Mouse (Mus musculus) limb, embryonic 14.5 days (tissue): Measurements from ENCODE around the gene Mycbpap. TPM values are rescaled to one million over a fixed set of nuclear protein-coding genes. Genes with fewer than 3 reads are reported as not detected.

ENCODE experiments used
- ATAC-seq: fragments of 200-750 bp; cut with Nextera tagmentation; 2 replicates; pipeline ENCODE4 v1.8.0; 2017; ENCODE audit warnings: low read depth, moderate number of reproducible peaks, moderate TSS enrichment; ENCODE audit not compliant: low FRiP score
- DNase-seq: peaks from one replicate; pipeline ENCODE4 v3.0.0-alpha.2; 2015; ENCODE audit warnings: low spot score
- H3K27ac ChIP-seq: fragments of 300-500 bp; sonication (generic); replicated peaks from 2 replicates; pipeline ENCODE4 v1.5.1; 2014; ENCODE audit warnings: low read depth, mild to moderate bottlenecking, low read length, moderate library complexity, mixed read lengths
- H3K27me3 ChIP-seq: fragments of 300-500 bp; sonication (generic); 2 replicates; pipeline ENCODE4 v1.6.1; 2014; ENCODE audit warnings: low read length, mixed read lengths; ENCODE audit not compliant: control insufficient read depth, insufficient read depth
- H3K36me3 ChIP-seq: fragments of 300-500 bp; sonication (generic); 2 replicates; pipeline ENCODE4 v1.6.1; 2014; ENCODE audit warnings: mild to moderate bottlenecking, low read length, moderate library complexity, mixed read lengths; ENCODE audit not compliant: control insufficient read depth, insufficient read depth
- H3K4me1 ChIP-seq: fragments of 300-500 bp; sonication (generic); 2 replicates; pipeline ENCODE4 v1.6.1; 2014; ENCODE audit warnings: antibody characterized with exemption, low read length, mixed read lengths; ENCODE audit not compliant: control insufficient read depth, insufficient read depth
- H3K4me2 ChIP-seq: fragments of 300-500 bp; sonication (generic); replicated peaks from 2 replicates; pipeline ENCODE4 v1.6.1; 2014; ENCODE audit warnings: low read depth, mild to moderate bottlenecking, low read length, moderate library complexity; ENCODE audit not compliant: severe bottlenecking
- H3K4me3 ChIP-seq: fragments of 300-500 bp; sonication (generic); replicated peaks from 2 replicates; pipeline ENCODE4 v1.5.1; 2014; ENCODE audit warnings: low read length
- H3K9ac ChIP-seq: fragments of 300-500 bp; sonication (generic); 2 replicates; pipeline ENCODE4 v1.6.1; 2014; ENCODE audit warnings: mild to moderate bottlenecking, low read depth, low read length, moderate library complexity; ENCODE audit not compliant: severe bottlenecking
- H3K9me3 ChIP-seq: fragments of 300-500 bp; sonication (generic); 2 replicates; pipeline ENCODE4 v1.6.1; 2016; ENCODE audit warnings: low read length; ENCODE audit not compliant: control insufficient read depth
- POLR2A ChIP-seq: fragments of 200-500 bp; IDR thresholded peaks from 2 replicates; pipeline ENCODE4 v1.8.0; 2012; ENCODE audit warnings: inconsistent platforms, mild to moderate bottlenecking, moderate library complexity, borderline replicate concordance; ENCODE audit not compliant: insufficient read depth, insufficient read length; ENCODE audit errors: extremely low read depth
- whole genome bisulfite sequencing: fragments of 180-500 bp; shearing (Covaris S2); extraction: QIAGEN DNeasy Blood & Tissue Kit; methylation state at CpG from one replicate; pipeline ENCODE4 v1.1.7; 2014; 5-methylcytosine and 5-hydroxymethylcytosine counted together
- polyA plus RNA-seq, 2 experiments: library from polyadenylated mRNA; depleted of rRNA in 1 of 2; stranded (reverse) in 1 of 2; unstranded in 1 of 2; fragments of >200 nt; fragmentation: Nextera tagmentation in 1 of 2; extraction: Ambion mirVana in 1 of 2; gene quantifications; 2 replicates each; pipeline versions ENCODE4 v1.2.1 to v1.2.3; 2012 to 2014

Mycbpap gene
- polyA plus RNA-seq, 2 experiments: 1.2 to 2.6 TPM

- H3K27me3 ChIP-seq: no peaks in the 10 kb centered on the region
- H3K4me2 ChIP-seq: no peak overlapping the region
- TF ChIP-seq POLR2A: no peak
- no peak overlapping the region for H3K9ac ChIP-seq
- peaks cover 8% of the 10 kb centered on the region; the same call in 1 of the 2 replicates for H3K9me3 ChIP-seq
- H3K27ac ChIP-seq: no peak overlapping the region
- DNase-seq (no peak), ATAC-seq (no peak)
- WGBS: 92% methylated on average over 10 of the region's 10 CpGs
- no peaks in the 10 kb centered on the region for H3K36me3 ChIP-seq
- H3K4me1 ChIP-seq: peaks cover 2% of the 10 kb centered on the region; the same call in 1 of the 2 replicates
- H3K4me3 ChIP-seq: no peak overlapping the region
These were observed 12.6 kb downstream of the Mycbpap start for GRCm38 (mm10) chr11:94508976-94509375.

GRCm38 (mm10) chr11:94501482-94501881 lies 20.1 kb downstream of the Mycbpap start:
- Histone ChIP-seq H3K27ac (no peak overlapping the region), H3K27me3 (no peaks in the 10 kb centered on the region), H3K4me1 (peaks cover 31% of the 10 kb centered on the region), H3K36me3 (no peaks in the 10 kb centered on the region), H3K9ac (no peak overlapping the region), H3K4me2 (no peak overlapping the region), H3K9me3 (no peaks in the 10 kb centered on the region), H3K4me3 (no peak overlapping the region)
- ATAC-seq (no peak), DNase-seq (no peak)
- WGBS: 68% methylated on average over 8 of the region's 8 CpGs
- TF ChIP-seq POLR2A: no peak

GRCm38 (mm10) chr11:94500362-94500761 lies 21.2 kb downstream of the Mycbpap start:
- no peak overlapping the region for H3K9ac ChIP-seq

GRCm38 (mm10) chr11:94499661-94500152 lies 21.8 kb downstream of the Mycbpap start, which contains the start of gene Epn3:
Gene Epn3, minus strand, starts transcription at chr11:94499974.
- H3K4me3 ChIP-seq: peak within 1 kb of the TSS; percentile 39
- peak; percentile 30 for DNase-seq
- no peaks in the 10 kb centered on the region for H3K36me3 ChIP-seq
- H3K4me2 ChIP-seq: peak within 1 kb of the TSS; percentile 79
- H3K9me3 ChIP-seq: no peaks in the 10 kb centered on the region
- TF ChIP-seq POLR2A: no peak
- 0 out of 2 replicates have a peak within 1 kb of the TSS, but pooled peaks have one; percentile 71 for H3K27ac ChIP-seq
- peak within 1 kb of the TSS; percentile 56 for H3K9ac ChIP-seq
- H3K27me3 ChIP-seq: no peaks in the 10 kb centered on the region
- H3K4me1 ChIP-seq: peaks cover 31% of the 10 kb centered on the region
- 0% methylated on average over 25 of the region's 26 CpGs for WGBS
- ATAC-seq: peak; percentile 48

More at GRCm38 (mm10) chr11:94500362-94500761, 21.2 kb downstream of the Mycbpap start:
- Histone ChIP-seq H3K4me2 (peak overlapping the region; percentile 79), H3K9me3 (no peaks in the 10 kb centered on the region), H3K4me1 (peaks cover 31% of the 10 kb centered on the region), H3K4me3 (peak overlapping the region; percentile 39; the same call in 1 of the 2 replicates), H3K36me3 (no peaks in the 10 kb centered on the region), H3K27me3 (no peaks in the 10 kb centered on the region), H3K27ac (no peak overlapping the region)
- DNase-seq: no peak
- WGBS: 21% methylated on average over 8 of the region's 8 CpGs
- no peak for ATAC-seq
- TF ChIP-seq POLR2A: no peak

GRCm38 (mm10) chr11:94499035-94499434 lies 22.5 kb downstream of the Mycbpap start:
- WGBS: 4% methylated on average over 2 of the region's 2 CpGs
- no peak for TF ChIP-seq POLR2A
- Histone ChIP-seq H3K4me3 (peak overlapping the region; percentile 39), H3K9ac (no peak overlapping the region; the same call in 1 of the 2 replicates), H3K27ac (no peak overlapping the region), H3K27me3 (no peaks in the 10 kb centered on the region), H3K9me3 (no peaks in the 10 kb centered on the region), H3K4me2 (peak overlapping the region; percentile 79), H3K36me3 (no peaks in the 10 kb centered on the region), H3K4me1 (peaks cover 31% of the 10 kb centered on the region)
- no peak for DNase-seq
- peak; percentile 21; the same call in 1 of the 2 replicates for ATAC-seq
